In genomic region chr7:130837941-130838657, GRCm38 (mm10) we compare ENCODE assay signal across 8 mouse cellular contexts. TPM values are rescaled to one million over a fixed set of nuclear protein-coding genes. Genes with fewer than 3 reads are reported as not detected.
DNase-seq lines count a peak whose midpoint lies in the region; ATAC-seq and TF ChIP-seq lines count a peak whose summit lies in the region.

No protein-coding gene starts in this region.

- H3K9me3 ChIP-seq in hindbrain, embryonic 14.5 days (ENCODE audit: control insufficient read depth, low read length) = no peaks in the 10 kb centered on the region
- no peaks in the 10 kb centered on the region for H3K9me3 ChIP-seq in midbrain, embryonic 16.5 days (replicated peaks; ENCODE audit: control insufficient read depth, low read length, poor library complexity, severe bottlenecking)

- no peak overlapping the region for H3K4me3 ChIP-seq in layer of hippocampus, adult 2 months
- H3K4me3 ChIP-seq in hindbrain, embryonic 14.5 days (replicated peaks; ENCODE audit: low read length) = no peak overlapping the region
- no peak overlapping the region for H3K4me3 ChIP-seq in midbrain, embryonic 16.5 days (ENCODE audit: low read depth, low read length)

- no peak for TF ChIP-seq CTCF in layer of hippocampus, adult 2 months (conservative IDR thresholded peaks at IDR 0.05)

- H3K9ac ChIP-seq in hindbrain, embryonic 14.5 days = no peak overlapping the region; the same call in 1 of the 2 replicates
- no peak overlapping the region for H3K9ac ChIP-seq in midbrain, embryonic 16.5 days (ENCODE audit: low read depth, low read length)

- no peak overlapping the region for H3K4me2 ChIP-seq in hindbrain, embryonic 14.5 days (replicated peaks)
- H3K4me2 ChIP-seq in midbrain, embryonic 16.5 days (ENCODE audit: low read length) = no peak overlapping the region

- H3K36me3 ChIP-seq in hindbrain, embryonic 14.5 days (replicated peaks; ENCODE audit: control insufficient read depth, insufficient read depth) = no peaks in the 10 kb centered on the region
- no peaks in the 10 kb centered on the region for H3K36me3 ChIP-seq in midbrain, embryonic 16.5 days (ENCODE audit: control insufficient read depth, insufficient read depth, low read length)

- no peaks in the 10 kb centered on the region for H3K27me3 ChIP-seq in hindbrain, embryonic 14.5 days (ENCODE audit: control insufficient read depth, insufficient read depth, low read length)
- H3K27me3 ChIP-seq in midbrain, embryonic 16.5 days (ENCODE audit: control insufficient read depth, insufficient read depth, low read depth, low read length) = no peaks in the 10 kb centered on the region

- 8% methylated on average over 12 of the region's 12 CpGs for WGBS in hindbrain, embryonic 14.5 days
- WGBS in midbrain, embryonic 16.5 days = 9% methylated on average over 12 of the region's 12 CpGs

- peak; percentile 77; the same call in 1 of the 2 replicates for ATAC-seq in hindbrain, embryonic 14.5 days (ENCODE audit: low FRiP score)
- peak; percentile 88 for ATAC-seq in midbrain, embryonic 16.5 days
- ATAC-seq in megakaryocyte-erythroid progenitor cell, adult 5-6 weeks (replicated peaks; ENCODE audit: low FRiP score, low TSS enrichment, poor library complexity, severe bottlenecking) = no peak

- DNase-seq in layer of hippocampus, adult 2 months (ENCODE audit: low spot score in 2 of 2) = no peak
- no peak for DNase-seq in layer of hippocampus, adult 9-11 months
- DNase-seq in cerebellum, postnatal 14 days = peak; percentile 91 to 93
- peak; percentile 72 for DNase-seq in hindbrain, embryonic 14.5 days (ENCODE audit: low spot score)
- DNase-seq in spleen, postnatal 4 days (ENCODE audit: low spot score in 2 of 2) = no peak
- no peak for DNase-seq in frontal cortex, adult 2 months (ENCODE audit: extremely low spot score in 1 of 2, low spot score in 1 of 2)

- peak overlapping the region; percentile 0; the same call in 1 of the 2 replicates for H3K27ac ChIP-seq in layer of hippocampus, adult 2 months
- peak overlapping the region; percentile 48 for H3K27ac ChIP-seq in hindbrain, embryonic 14.5 days
- H3K27ac ChIP-seq in midbrain, embryonic 16.5 days (ENCODE audit: low read length) = peak overlapping the region; percentile 28; the same call in 1 of the 2 replicates

- H3K4me1 ChIP-seq in hindbrain, embryonic 14.5 days (replicated peaks; ENCODE audit: control insufficient read depth, insufficient read depth, low read length) = peaks cover 27% of the 10 kb centered on the region
- H3K4me1 ChIP-seq in midbrain, embryonic 16.5 days (ENCODE audit: control insufficient read depth, insufficient read depth, low read length) = peaks cover 18% of the 10 kb centered on the region

RNA-seq across cellular contexts. Expression of gene Plekha1, which starts 27.5 kb away (rescaled TPM):
- total RNA-seq in layer of hippocampus, adult 2 months (2021) = 10 to 100 TPM; 87.1 to 91.2 TPM
- 53.6 and 63.1 TPM in 2 replicates for polyA plus RNA-seq in hindbrain, embryonic 14.5 days (2014; fragmentation: Nextera tagmentation; extraction: Ambion mirVana)
- 66.1 and 72.3 TPM in 2 replicates for polyA plus RNA-seq in midbrain, embryonic 16.5 days (2015; fragmentation: Nextera tagmentation; extraction: Ambion mirVana)
- polyA plus RNA-seq in frontal cortex, adult 2 months (2012; rRNA removed) = 155 and 156 TPM in 2 replicates
- 1.2 and 5.4 TPM in 2 replicates for total RNA-seq in megakaryocyte-erythroid progenitor cell, adult 5-6 weeks (2014; fragmentation: Nextera tagmentation)
- 3.0 and 5.8 TPM in 2 replicates for total RNA-seq in megakaryocyte-erythroid progenitor cell, adult 5-6 weeks (2017)

Comparison
In these comparisons a context has a peak if more than half of its experiments do, and no peak if none do; other contexts are left out.
1. DNase-seq: peak in cerebellum, postnatal 14 days (2 of 2) and hindbrain, embryonic 14.5 days (single experiment); none in layer of hippocampus, adult 2 months (0 of 2), layer of hippocampus, adult 9-11 months (single experiment), spleen, postnatal 4 days (0 of 2) and frontal cortex, adult 2 months (0 of 2).
2. Peak in every context shown above with its lines, with median percentiles within 50 percentile points of each other: H3K27ac ChIP-seq.